Mouse (Mus musculus): ENCODE data around the gene Gm20721. TPM values are rescaled to one million over a fixed set of nuclear protein-coding genes. Genes with fewer than 3 reads are reported as not detected.

Gene Gm20721
- total and polyA plus RNA-seq, 3 experiments = 55.7 to 363 TPM; not detected in 1

GRCm38 (mm10) chr2:174295175-174295899 lies 51.2 kb downstream of the Gm20721 start:
- H3K9ac ChIP-seq (ENCODE audit: insufficient read depth, low read depth) = peak overlapping the region; percentile 70
- DNase-seq (ENCODE audit: extremely low read depth) = peak; percentile 95
- dilution Hi-C loops (cut with MboI; ENCODE audit: extremely low pct_ligation_motif_present, extremely low pct_unique_long_range_greater_than_20kb, low sequenced_read_pairs) = no loop called here
- no peaks in the 10 kb centered on the region for H3K27me3 ChIP-seq (replicated peaks)
- peak overlapping the region; percentile 76 for H3K4me2 ChIP-seq (ENCODE audit: insufficient read depth, low read depth, poor library complexity, severe bottlenecking)
- in situ Hi-C loops (cut with MboI; ENCODE audit: low pct_ligation_motif_present, low pct_unique_long_range_greater_than_20kb, low sequenced_read_pairs) = no loop called here
- H3K9me3 ChIP-seq (replicated peaks; ENCODE audit: low read length) = peaks cover 31% of the 10 kb centered on the region
- H3K36me3 ChIP-seq (replicated peaks in 1 of 2; ENCODE audit: control insufficient read depth in 1 of 2, insufficient read depth in 1 of 2, low read length in 1 of 2) = peaks cover 0 to 22% of the 10 kb centered on the region in 2 experiments
- peaks cover 42% of the 10 kb centered on the region for H3K79me2 ChIP-seq (replicated peaks; ENCODE audit: control insufficient read depth, extremely low read depth, insufficient read depth, poor library complexity, severe bottlenecking)
- TF ChIP-seq KAT2A (IDR thresholded peaks at IDR 0.05; ENCODE audit: insufficient replicate concordance, low read length) (no peak; the same call in 1 of the 2 replicates), POLR2A (IDR thresholded peaks at IDR 0.05; ENCODE audit: low read depth, low read length) (peak; percentile 78), NELFE (IDR thresholded peaks at IDR 0.05; ENCODE audit: low read depth, low read length) (peak; percentile 70), MAX (IDR thresholded peaks at IDR 0.05; ENCODE audit: low read length) (peak; percentile 81), HCFC1 (IDR thresholded peaks at IDR 0.05; ENCODE audit: low read depth, low read length) (peak; percentile 64), ZC3H11A (IDR thresholded peaks at IDR 0.05; ENCODE audit: low read depth, low read length) (no peak), NRF1 (IDR thresholded peaks at IDR 0.05; ENCODE audit: low read depth, low read length) (peak; percentile 35; the same call in 1 of the 2 replicates), MXI1 (IDR thresholded peaks at IDR 0.05; ENCODE audit: low read depth, low read length) (peak; percentile 65), E2F4 (IDR thresholded peaks at IDR 0.05; ENCODE audit: insufficient replicate concordance, low read depth, low read length) (no peak), ELF1 (IDR thresholded peaks at IDR 0.05; ENCODE audit: low read depth, low read length) (peak; percentile 41; the same call in 1 of the 2 replicates), ZMIZ1 (IDR thresholded peaks at IDR 0.05; ENCODE audit: low read depth, low read length) (no peak), SIN3A (IDR thresholded peaks at IDR 0.05; ENCODE audit: low read length) (no peak; the same call in 1 of the 2 replicates), CHD2 (IDR thresholded peaks at IDR 0.05; ENCODE audit: low read length) (peak; percentile 55; the same call in 1 of the 2 replicates), MYC (IDR thresholded peaks at IDR 0.05; ENCODE audit: low read depth, low read length) (peak; percentile 95)
- H3K4me3 ChIP-seq (replicated peaks in 1 of 3; ENCODE audit: low read depth in 2 of 3, low read length in 2 of 3, poor library complexity in 1 of 3) = peak overlapping the region; percentile 70 to 87 (median 75)
- peaks cover 3 to 26% of the 10 kb centered on the region in 2 experiments; a peak in 3 of 4 replicates for H3K4me1 ChIP-seq (ENCODE audit: control insufficient read depth in 1 of 2, insufficient read depth in 2 of 2)
- H3K27ac ChIP-seq (ENCODE audit: insufficient read depth, low read depth) = peak overlapping the region; percentile 10; the same call in 1 of the 2 replicates

- Histone ChIP-seq H3K9ac (ENCODE audit: insufficient read depth, low read depth) (peak overlapping the region; percentile 70), H3K27me3 (replicated peaks) (no peaks in the 10 kb centered on the region), H3K4me3 (replicated peaks in 1 of 3; ENCODE audit: low read depth in 2 of 3, low read length in 2 of 3, poor library complexity in 1 of 3) (peak overlapping the region; percentile 70 to 87 (median 75)), H3K79me2 (replicated peaks; ENCODE audit: control insufficient read depth, extremely low read depth, insufficient read depth, poor library complexity, severe bottlenecking) (peaks cover 50% of the 10 kb centered on the region), H3K36me3 (replicated peaks in 1 of 2; ENCODE audit: control insufficient read depth in 1 of 2, insufficient read depth in 1 of 2, low read length in 1 of 2) (peaks cover 3 to 30% of the 10 kb centered on the region in 2 experiments), H3K4me1 (ENCODE audit: control insufficient read depth in 1 of 2, insufficient read depth in 2 of 2) (peaks cover 3 to 27% of the 10 kb centered on the region in 2 experiments; a peak in 3 of 4 replicates), H3K4me2 (ENCODE audit: insufficient read depth, low read depth, poor library complexity, severe bottlenecking) (no peak overlapping the region; the same call in 1 of the 2 replicates), H3K9me3 (replicated peaks; ENCODE audit: low read length) (peaks cover 22% of the 10 kb centered on the region), H3K27ac (ENCODE audit: insufficient read depth, low read depth) (no peak overlapping the region)
- DNase-seq (ENCODE audit: extremely low read depth) = peak; percentile 42
- dilution Hi-C loops (cut with MboI; ENCODE audit: extremely low pct_ligation_motif_present, extremely low pct_unique_long_range_greater_than_20kb, low sequenced_read_pairs) (no loop called here), in situ Hi-C loops (cut with MboI; ENCODE audit: low pct_ligation_motif_present, low pct_unique_long_range_greater_than_20kb, low sequenced_read_pairs) (no loop called here)
- TF ChIP-seq EP300 (IDR thresholded peaks at IDR 0.05; ENCODE audit: low read length) (no peak), ELF1 (IDR thresholded peaks at IDR 0.05; ENCODE audit: low read depth, low read length) (peak; percentile 46; the same call in 1 of the 2 replicates), CHD1 (IDR thresholded peaks at IDR 0.05; ENCODE audit: low read depth, low read length) (peak; percentile 64; the same call in 1 of the 2 replicates), TBP (conservative IDR thresholded peaks at IDR 0.05; ENCODE audit: low read depth, low read length) (0 out of 2 replicates have a peak, but pooled peaks have one; percentile 13), MXI1 (IDR thresholded peaks at IDR 0.05; ENCODE audit: low read depth, low read length) (peak; percentile 9; the same call in 1 of the 2 replicates), MAX (IDR thresholded peaks at IDR 0.05; ENCODE audit: low read length) (no peak), KAT2A (IDR thresholded peaks at IDR 0.05; ENCODE audit: insufficient replicate concordance, low read length) (no peak), USF1 (IDR thresholded peaks at IDR 0.05; ENCODE audit: low read depth, low read length) (no peak), ZNF384 (IDR thresholded peaks at IDR 0.05; ENCODE audit: low read depth, low read length) (no peak), SIN3A (IDR thresholded peaks at IDR 0.05; ENCODE audit: low read length) (0 out of 2 replicates have a peak, but pooled peaks have one; percentile 53)
Measured at GRCm38 (mm10) chr2:174294457-174294856, 52.1 kb downstream of the Gm20721 start.
